ENCODE assay signal across 32 mouse cellular contexts in genomic region chr11:105196893-105197662, GRCm38 (mm10). TPM values are rescaled to one million over a fixed set of nuclear protein-coding genes. Genes with fewer than 3 reads are reported as not detected.
DNase-seq lines count a peak whose midpoint lies in the region; ATAC-seq and TF ChIP-seq lines count a peak whose summit lies in the region.
"Had no signal": no experiment of that assay in that cellular context is flagged by ENCODE, and none has a peak within 500 bp of the region (broad histone marks: within the 10 kb centered on the region; RNA-seq: fewer than 3 reads in every experiment).

No protein-coding gene starts in this region.

- H3K9ac ChIP-seq in liver, embryonic 14.5 days (replicated peaks), result no peak overlapping the region
- no peak overlapping the region for H3K9ac ChIP-seq in kidney, embryonic 14.5 days (ENCODE audit: low read depth, low read length)
- H3K9ac ChIP-seq: forebrain, embryonic 12.5 days; forebrain, embryonic 15.5 days; heart, embryonic 13.5 days; hindbrain, embryonic 12.5 days; hindbrain, embryonic 15.5 days had no signal

- ATAC-seq in liver, embryonic 14.5 days (ENCODE audit: insufficient read depth), result peak; percentile 69
- 0 out of 2 replicates have a peak, but pooled peaks have one; percentile 48 for ATAC-seq in erythroid progenitor cell, adult 5-6 weeks (replicated peaks; ENCODE audit: low FRiP score, poor library complexity, severe bottlenecking)
- ATAC-seq in frontal cortex, adult (ENCODE audit: low TSS enrichment), result no peak
- ATAC-seq in kidney, embryonic 14.5 days (ENCODE audit: low FRiP score, low TSS enrichment), result no peak
- ATAC-seq: forebrain, embryonic 15.5 days; Patski had no signal

- no peak for TF ChIP-seq CTCF in liver, embryonic 14.5 days (IDR thresholded peaks at IDR 0.05; ENCODE audit: low read depth)

- H3K9me3 ChIP-seq in liver, embryonic 14.5 days (ENCODE audit: control insufficient read depth, low read length), result no peaks in the 10 kb centered on the region
- H3K9me3 ChIP-seq in kidney, embryonic 14.5 days (ENCODE audit: control insufficient read depth, low read length), result no peaks in the 10 kb centered on the region
- H3K9me3 ChIP-seq: forebrain, embryonic 12.5 days; forebrain, embryonic 15.5 days; G1E; heart, embryonic 10.5 days; heart, embryonic 13.5 days; hindbrain, embryonic 12.5 days; hindbrain, embryonic 15.5 days had no signal

- peaks cover 7% of the 10 kb centered on the region for H3K36me3 ChIP-seq in liver, embryonic 14.5 days (replicated peaks; ENCODE audit: control insufficient read depth, insufficient read depth, low read depth)
- no peaks in the 10 kb centered on the region; the same call in 1 of the 2 replicates for H3K36me3 ChIP-seq in kidney, embryonic 14.5 days (ENCODE audit: control insufficient read depth, insufficient read depth, low read length)
- H3K36me3 ChIP-seq: forebrain, embryonic 15.5 days had no signal

- DNase-seq in heart, adult 11 months, result peak; percentile 42
- DNase-seq in heart, postnatal 10 days, result no peak
- DNase-seq in liver, embryonic 14.5 days (ENCODE audit: low read depth in 3 of 3, low spot score in 3 of 3), result no peak
- no peak for DNase-seq in liver
- DNase-seq: adrenal gland, postnatal 10 days; adrenal gland, postnatal 36 days; B cell, adult 2 months; cerebellum, adult 18-20 months; cerebellum, adult 9-10 months; cerebellum, postnatal 14 days; gastrocnemius, postnatal 25 days; heart, adult 2 months had no signal

- H3K4me2 ChIP-seq in liver, embryonic 14.5 days (ENCODE audit: low read depth), result no peak overlapping the region
- no peak overlapping the region for H3K4me2 ChIP-seq in kidney, embryonic 14.5 days (replicated peaks; ENCODE audit: low read depth, low read length)
- H3K4me2 ChIP-seq: forebrain, embryonic 12.5 days; forebrain, embryonic 15.5 days; heart, embryonic 13.5 days; hindbrain, embryonic 12.5 days; hindbrain, embryonic 15.5 days had no signal

- 58% methylated on average over 4 of the region's 4 CpGs for WGBS in liver, embryonic 14.5 days (ENCODE audit: insufficient replicate concordance)
- 92% methylated on average over 4 of the region's 4 CpGs for WGBS in kidney, embryonic 14.5 days

- intact Hi-C loops in heart, postnatal 10 days (cut with DNase I), result no loop called here

- no peak for TF ChIP-seq EP300 in liver, embryonic 14.5 days (IDR thresholded peaks at IDR 0.05; ENCODE audit: low read depth)

- no peak overlapping the region for H3K4me3 ChIP-seq in liver, embryonic 14.5 days (ENCODE audit: insufficient read depth in 1 of 2, low read depth in 2 of 2, low read length in 2 of 2)
- H3K4me3 ChIP-seq in kidney, embryonic 14.5 days (ENCODE audit: low read length), result no peak overlapping the region
- H3K4me3 ChIP-seq: forebrain, embryonic 12.5 days; forebrain, embryonic 15.5 days; heart, adult 2 months; heart, embryonic 10.5 days; heart, embryonic 13.5 days; hindbrain, embryonic 12.5 days; hindbrain, embryonic 15.5 days had no signal

- H3K27me3 ChIP-seq in liver, embryonic 14.5 days (ENCODE audit: control insufficient read depth, insufficient read depth, low read length), result no peaks in the 10 kb centered on the region
- H3K27me3 ChIP-seq in kidney, embryonic 14.5 days (ENCODE audit: control insufficient read depth, insufficient read depth, low read length), result no peaks in the 10 kb centered on the region
- H3K27me3 ChIP-seq: CH12.LX; forebrain, embryonic 12.5 days; forebrain, embryonic 15.5 days; heart, embryonic 13.5 days; hindbrain, embryonic 12.5 days; hindbrain, embryonic 15.5 days; Patski had no signal

- no peak overlapping the region; the same call in 1 of the 2 replicates for H3K27ac ChIP-seq in liver, embryonic 14.5 days
- no peak overlapping the region for H3K27ac ChIP-seq in kidney, embryonic 14.5 days (ENCODE audit: low read depth, low read length)
- H3K27ac ChIP-seq: forebrain, embryonic 12.5 days; forebrain, embryonic 15.5 days; heart, adult 2 months; heart, embryonic 10.5 days; heart, embryonic 13.5 days; hindbrain, embryonic 12.5 days; hindbrain, embryonic 15.5 days had no signal

- H3K4me1 ChIP-seq in liver, embryonic 14.5 days (replicated peaks; ENCODE audit: control insufficient read depth in 2 of 2, insufficient read depth in 2 of 2, low read length in 1 of 2), result peaks cover 7 to 8% of the 10 kb centered on the region in 2 experiments
- H3K4me1 ChIP-seq in kidney, embryonic 14.5 days (ENCODE audit: control insufficient read depth, insufficient read depth, low read length), result no peaks in the 10 kb centered on the region
- H3K4me1 ChIP-seq: forebrain, embryonic 12.5 days; forebrain, embryonic 15.5 days; heart, embryonic 10.5 days; hindbrain, embryonic 12.5 days; hindbrain, embryonic 15.5 days had no signal

RNA-seq across cellular contexts. Expression of gene Tlk2, which starts 18.5 kb away (rescaled TPM):
- 10 to 100 TPM; 47.9 to 50.7 TPM for total RNA-seq in heart, postnatal 10 days (2021)
- 12.0 and 16.3 TPM in 2 replicates for polyA plus RNA-seq in liver, embryonic 14.5 days (2012; rRNA removed)
- polyA plus RNA-seq in liver, embryonic 14.5 days (2014; fragmentation: Nextera tagmentation; extraction: Ambion mirVana), result 10.2 and 10.6 TPM in 2 replicates
- total RNA-seq in erythroid progenitor cell, adult 5-6 weeks (2015; ENCODE audit: low replicate concordance), result 33.9 and 55.3 TPM in 2 replicates
- total RNA-seq in erythroid progenitor cell, adult 5-6 weeks (2017; ENCODE audit: low replicate concordance), result 67.9 and 85.7 TPM in 2 replicates
- 27.5 and 30.8 TPM in 2 replicates for polyA plus RNA-seq in kidney, embryonic 14.5 days (2014; fragmentation: Nextera tagmentation; extraction: Ambion mirVana)

RNA-seq across cellular contexts. Expression of gene Gm10842, which starts 50.4 kb away (rescaled TPM):
- total RNA-seq in heart, postnatal 10 days (2021), result not detected
- not detected in 2 replicates for polyA plus RNA-seq in liver, embryonic 14.5 days (2012; rRNA removed)
- not detected in 2 replicates for polyA plus RNA-seq in liver, embryonic 14.5 days (2014; fragmentation: Nextera tagmentation; extraction: Ambion mirVana)
- not detected in 2 replicates for total RNA-seq in erythroid progenitor cell, adult 5-6 weeks (2015; ENCODE audit: low replicate concordance)
- not detected in 2 replicates for total RNA-seq in erythroid progenitor cell, adult 5-6 weeks (2017; ENCODE audit: low replicate concordance)
- polyA plus RNA-seq in kidney, embryonic 14.5 days (2014; fragmentation: Nextera tagmentation; extraction: Ambion mirVana), result not detected in 2 replicates
- total RNA-seq: adrenal gland, adult 18-20 months; adrenal gland, postnatal 10 days; adrenal gland, postnatal 36 days; CH12.LX; G1E; gastrocnemius, adult 18-20 months; gastrocnemius, postnatal 25 days; heart, adult 2 months; heart, postnatal 25 days; hematopoietic stem cell, adult 5-6 weeks had no signal
- polyA plus RNA-seq: embryonic facial prominence, embryonic 11.5 days; embryonic facial prominence, embryonic 14.5 days; forebrain, embryonic 12.5 days; forebrain, embryonic 15.5 days; G1E; gonadal fat pad, adult 2 months; heart, adult 2 months; heart, embryonic 10.5 days; heart, embryonic 13.5 days; heart, embryonic 16.5 days; hindbrain, embryonic 12.5 days; hindbrain, embryonic 15.5 days; Patski had no signal

Comparison
In these comparisons a context has a peak if more than half of its experiments do, and no peak if none do; other contexts are left out.
1. ATAC-seq: peak in liver, embryonic 14.5 days (single experiment) and erythroid progenitor cell, adult 5-6 weeks (single experiment); none in frontal cortex, adult (single experiment) and kidney, embryonic 14.5 days (single experiment).